Mouse (Mus musculus) fat pad, adult 2 months (tissue): ENCODE measurements around the gene Nf1.
"Not testable (repeated sequence)": the region's sequence is repeated elsewhere in the genome, so short reads cannot be mapped to it uniquely, and the experiment has no call there.

ENCODE experiments used
- DNase-seq: peaks from one replicate; pipeline ENCODE4 v3.0.0-alpha.2; 2011; ENCODE audit warnings: low read depth, low spot score; ENCODE audit errors: extremely low read depth

Gene Nf1

DNA sequence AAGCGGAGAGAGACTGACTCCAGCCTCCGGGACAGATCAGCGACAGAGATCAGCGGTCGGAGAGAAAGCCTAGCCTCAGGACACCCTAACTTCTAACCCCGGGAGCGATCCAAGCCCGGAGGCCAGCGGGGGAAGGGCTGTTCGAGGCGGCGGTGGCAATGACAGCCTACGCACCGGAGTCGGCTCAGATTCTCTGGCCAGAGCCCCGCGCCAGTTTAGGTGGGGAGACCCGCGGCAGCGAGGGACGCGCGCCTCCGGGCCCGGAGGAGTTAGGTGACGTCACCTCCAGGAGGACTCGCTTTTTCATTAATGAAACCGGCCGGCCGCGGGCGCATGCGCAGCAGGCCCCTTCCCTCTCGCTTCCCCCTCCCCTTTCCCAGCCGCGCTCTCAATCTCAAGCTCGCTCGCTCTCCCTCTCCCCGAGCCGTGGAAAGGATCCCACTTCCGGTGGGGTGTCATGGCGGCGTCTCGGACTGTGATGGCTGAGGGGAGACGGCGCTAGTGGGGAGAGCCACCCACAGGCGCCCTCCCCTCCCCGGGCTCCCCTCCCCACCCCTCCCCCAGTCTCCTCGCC, at the start of gene Nf1:
Gene Nf1, plus strand, starts transcription at position 460 of the 574 bp plus-strand sequence.
- no peak for DNase-seq

DNA sequence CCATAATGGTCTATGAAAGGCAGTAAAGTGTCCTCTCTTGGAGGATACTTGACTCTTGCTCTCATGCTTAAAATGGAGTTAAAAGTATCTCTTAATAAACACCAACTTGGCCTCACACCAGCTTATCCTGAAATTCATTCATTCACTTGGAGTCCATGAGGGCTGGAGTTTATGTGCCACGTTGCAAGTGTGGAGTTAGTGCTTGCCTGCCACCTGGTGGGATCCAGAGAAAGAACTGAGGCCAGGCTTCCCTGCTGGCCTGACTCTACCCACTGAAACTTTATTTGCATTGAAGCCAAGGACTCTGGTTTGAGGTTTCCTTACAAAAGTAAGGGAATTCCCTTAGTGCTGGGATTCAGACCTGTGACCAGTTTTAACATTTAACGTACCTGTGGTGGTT, 49.0 kb upstream of the Nf1 start:
- DNase-seq = no peak

GRCm38 (mm10) chr11:79291651-79292050, 47.8 kb upstream of the Nf1 start:
- DNase-seq = no peak

GRCm38 (mm10) chr11:79292130-79292529, 47.4 kb upstream of the Nf1 start:
- no peak for DNase-seq

DNA sequence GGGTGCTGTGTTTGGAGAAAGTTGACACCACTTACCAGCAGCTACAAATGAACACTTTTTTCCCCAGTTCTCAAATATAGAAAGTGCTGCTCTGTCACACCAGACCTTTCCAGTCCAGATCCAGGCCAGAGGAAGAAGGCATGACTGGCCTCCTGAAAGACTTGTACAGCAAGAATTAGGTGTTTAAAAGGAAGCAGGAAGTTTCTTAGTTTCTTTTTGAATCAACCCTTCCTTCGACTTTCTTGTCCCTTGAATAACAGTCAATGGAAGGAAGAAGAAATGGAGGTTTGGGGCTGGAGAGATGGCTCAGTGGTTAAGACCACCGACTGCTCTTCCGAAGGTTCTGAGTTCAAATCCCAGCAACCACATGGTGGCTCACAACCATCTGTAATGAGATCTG, 46.5 kb upstream of the Nf1 start:
- no peak for DNase-seq

DNA sequence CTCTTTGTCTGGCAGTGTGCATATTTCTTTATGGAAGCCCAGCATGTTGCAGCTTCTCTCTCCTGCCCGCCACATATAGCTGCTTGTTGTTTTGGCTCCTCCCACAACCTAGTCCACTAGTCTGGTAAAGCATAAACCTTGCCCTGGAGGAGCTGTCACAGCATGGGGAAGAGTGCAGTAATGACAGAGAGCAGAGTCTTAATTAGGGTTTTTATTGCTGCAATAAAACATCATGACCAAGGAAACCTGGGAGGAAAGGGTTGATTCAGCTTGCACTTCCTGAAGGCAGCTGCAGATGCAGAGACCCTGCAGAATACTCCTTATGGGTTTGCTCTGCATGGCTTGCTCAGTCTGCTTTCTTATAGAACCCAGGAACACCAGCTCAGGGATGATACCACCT, 45.5 kb upstream of the Nf1 start:
- no peak for DNase-seq

DNA sequence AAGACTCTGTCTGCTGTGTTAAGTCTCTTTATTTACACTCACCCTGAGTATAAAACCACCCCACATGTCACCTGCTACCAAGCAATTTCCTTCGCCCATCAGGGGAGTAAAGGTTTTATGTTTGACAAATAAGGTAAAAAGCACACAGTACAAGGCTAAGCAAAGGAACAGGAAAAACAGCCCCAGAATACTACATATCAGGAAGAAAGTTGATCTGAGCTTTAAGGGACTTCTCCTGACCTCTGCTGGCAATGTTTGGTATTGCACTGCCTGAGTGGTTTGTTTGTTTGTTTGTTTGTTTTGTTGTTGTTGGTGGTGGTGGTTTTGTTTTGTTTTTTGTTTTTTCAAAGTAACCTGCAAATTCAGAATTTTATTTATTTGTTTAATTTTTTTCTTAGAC, 43.3 kb upstream of the Nf1 start:
- no peak for DNase-seq

- no peak for DNase-seq
Observed at GRCm38 (mm10) chr11:79296856-79297491, 42.5 kb upstream of the Nf1 start, which contains the start of gene Gm9964. Gene Gm9964, minus strand, starts transcription at chr11:79296906.

- DNase-seq = no peak
Observed at GRCm38 (mm10) chr11:79299719-79300431, 39.6 kb upstream of the Nf1 start.

DNA sequence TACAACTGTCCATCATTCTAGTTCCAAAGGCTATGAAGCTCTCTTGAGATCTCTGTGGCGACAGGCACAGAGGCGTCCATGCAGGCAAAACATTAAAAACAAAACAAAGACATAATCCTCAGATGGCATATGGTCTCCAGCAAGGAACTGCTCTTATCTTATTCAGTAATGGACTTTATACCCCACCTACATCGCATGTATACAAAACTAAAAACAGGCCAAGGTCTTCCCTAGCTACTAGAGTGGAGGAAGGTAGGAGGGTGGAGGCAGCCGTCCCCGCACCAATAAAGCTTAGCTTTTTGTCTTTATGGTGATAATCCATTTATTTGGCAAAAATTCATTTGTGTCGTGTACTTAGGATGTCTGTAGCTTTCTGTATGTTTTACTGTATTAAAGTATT, 36.4 kb upstream of the Nf1 start:
- no peak for DNase-seq

DNA sequence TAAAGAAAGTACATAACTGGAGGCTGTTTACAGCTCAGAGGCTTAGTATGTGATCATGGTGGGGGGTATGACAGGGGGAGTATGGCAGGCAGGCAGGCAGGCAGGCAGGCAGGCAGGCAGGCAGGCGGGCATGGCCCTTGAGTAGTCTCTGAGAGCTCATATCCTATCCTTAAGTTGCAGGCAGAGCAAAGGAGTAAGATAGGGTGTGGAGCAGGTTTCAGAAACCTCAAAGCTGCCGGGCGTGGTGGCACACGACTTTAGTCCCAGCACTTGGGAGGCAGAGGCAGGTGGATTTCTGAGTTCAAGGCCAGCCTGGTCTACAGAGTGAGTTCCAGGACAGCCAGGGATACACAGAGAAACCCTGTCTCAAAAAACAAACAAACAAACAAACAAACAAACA, 35.2 kb upstream of the Nf1 start:
- not testable (repeated sequence) for DNase-seq

DNA sequence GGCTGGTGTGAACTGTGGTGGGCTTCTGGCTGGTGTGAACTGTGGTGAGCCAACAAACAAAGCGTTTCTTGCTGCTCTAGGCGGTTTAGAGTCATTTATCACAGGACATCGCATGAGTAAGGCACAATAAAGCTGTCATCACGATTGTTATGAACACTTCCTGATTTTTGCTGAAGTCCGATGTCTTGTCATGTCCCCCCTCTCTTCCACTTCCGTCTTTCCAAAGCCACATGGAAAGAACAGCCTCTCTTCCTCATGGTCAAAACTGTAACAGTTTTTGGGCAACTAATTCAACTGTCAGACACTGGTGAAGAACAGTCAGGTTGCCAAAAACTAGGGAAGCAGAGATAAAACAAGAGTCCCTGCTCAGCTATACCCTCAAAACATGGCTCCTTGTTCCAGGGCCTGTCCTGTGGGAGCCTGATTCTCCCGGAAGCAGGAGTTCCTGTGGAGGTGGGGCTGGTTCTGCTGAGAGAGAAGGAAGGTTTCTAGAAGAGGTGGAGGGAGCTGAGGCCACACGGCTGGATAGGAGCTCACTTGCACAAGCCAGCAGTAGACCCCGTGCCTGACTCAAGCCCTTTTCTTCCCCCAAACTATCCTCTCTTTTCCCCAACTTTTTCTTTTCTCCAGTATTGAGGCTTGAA, 33.7 kb upstream of the Nf1 start:
- no peak for DNase-seq

GRCm38 (mm10) chr11:79306510-79306909, 33.0 kb upstream of the Nf1 start:
- DNase-seq = no peak

DNA sequence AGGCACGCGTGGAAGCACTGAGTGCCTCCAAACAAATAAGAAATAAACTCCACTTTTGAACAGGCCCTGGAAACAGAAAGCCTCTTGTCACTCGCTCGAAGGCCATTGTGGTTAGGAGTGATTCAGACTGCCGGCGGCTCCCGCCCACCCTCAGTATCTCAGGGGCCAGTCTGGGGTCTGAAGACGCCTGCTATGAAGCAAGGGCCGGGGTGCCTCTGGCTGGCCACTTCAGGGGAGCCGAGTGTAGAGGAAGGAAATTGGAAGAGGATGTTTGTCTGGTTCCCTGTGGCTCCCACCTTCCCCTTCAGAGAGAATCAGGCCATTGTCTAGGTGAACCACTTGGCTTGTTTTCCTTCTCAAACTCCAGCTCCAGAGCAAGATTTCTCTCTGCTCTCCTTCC, 32.5 kb upstream of the Nf1 start:
- no peak for DNase-seq

GRCm38 (mm10) chr11:79307560-79308200, 31.8 kb upstream of the Nf1 start:
- no peak for DNase-seq

DNA sequence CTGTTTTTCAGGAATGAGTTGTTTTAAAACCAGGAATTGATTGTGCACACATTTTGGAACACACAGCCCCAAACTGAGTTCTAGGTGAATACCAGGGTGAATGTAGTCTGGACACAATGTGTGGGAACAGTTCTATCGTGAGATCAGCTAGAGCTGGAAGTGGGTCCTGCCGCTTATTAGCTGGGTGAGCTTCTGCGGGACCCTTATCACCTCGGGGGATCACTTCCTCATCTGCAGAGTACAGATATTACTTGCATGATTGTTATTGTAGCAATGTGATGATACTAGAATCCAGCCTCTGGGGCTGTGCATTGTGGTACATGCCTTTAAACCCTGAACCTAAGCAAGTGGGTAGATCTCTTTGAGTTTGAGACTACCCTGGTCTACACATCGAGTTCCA, 29.0 kb upstream of the Nf1 start:
- DNase-seq = no peak

DNA sequence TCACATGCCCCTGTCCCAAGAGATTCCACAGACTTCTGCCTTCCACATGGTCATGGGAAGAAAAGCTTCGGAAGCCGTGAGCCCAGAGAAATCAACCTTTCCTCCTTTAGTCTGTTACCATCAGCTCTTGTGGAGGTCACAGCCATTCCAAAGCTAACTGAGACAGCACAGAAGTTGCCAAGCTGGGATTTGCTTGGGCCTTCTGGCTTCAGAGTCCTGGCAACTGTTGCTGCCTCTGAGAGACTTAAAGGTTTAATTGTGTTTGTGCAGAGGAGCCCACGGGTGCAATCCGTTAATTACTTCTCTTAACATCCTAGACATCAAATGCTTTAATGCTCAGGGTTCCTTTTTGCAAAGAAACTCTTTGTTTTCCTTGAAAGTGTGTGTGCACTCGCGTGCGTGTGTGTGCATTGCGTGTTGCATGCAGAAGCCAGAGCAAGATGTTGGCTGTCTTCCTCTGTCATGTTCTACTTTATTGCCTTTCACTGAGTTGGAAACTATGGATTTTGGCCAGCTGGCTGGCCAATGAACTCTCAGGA, 22.6 kb upstream of the Nf1 start:
- peak; percentile 51 for DNase-seq

DNA sequence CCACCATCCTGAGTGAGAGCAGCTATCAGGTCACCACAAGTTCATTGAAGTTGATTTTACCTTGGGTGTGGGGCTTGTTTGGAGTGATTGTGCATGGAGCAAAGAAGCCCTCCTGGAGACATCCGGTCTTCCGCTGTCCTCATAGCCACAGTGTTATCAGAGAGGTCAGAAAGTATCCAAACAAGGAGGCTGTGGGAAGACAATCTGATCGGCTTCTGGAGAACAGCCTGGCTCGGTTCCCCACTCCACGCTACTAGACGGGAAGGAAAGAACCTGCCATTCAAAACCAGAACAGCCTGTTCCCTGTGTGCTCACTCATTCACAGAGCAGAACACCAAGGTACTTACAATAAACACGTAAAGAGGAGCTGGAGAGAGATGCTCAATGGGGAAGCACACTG, 19.7 kb upstream of the Nf1 start:
- DNase-seq = no peak

DNA sequence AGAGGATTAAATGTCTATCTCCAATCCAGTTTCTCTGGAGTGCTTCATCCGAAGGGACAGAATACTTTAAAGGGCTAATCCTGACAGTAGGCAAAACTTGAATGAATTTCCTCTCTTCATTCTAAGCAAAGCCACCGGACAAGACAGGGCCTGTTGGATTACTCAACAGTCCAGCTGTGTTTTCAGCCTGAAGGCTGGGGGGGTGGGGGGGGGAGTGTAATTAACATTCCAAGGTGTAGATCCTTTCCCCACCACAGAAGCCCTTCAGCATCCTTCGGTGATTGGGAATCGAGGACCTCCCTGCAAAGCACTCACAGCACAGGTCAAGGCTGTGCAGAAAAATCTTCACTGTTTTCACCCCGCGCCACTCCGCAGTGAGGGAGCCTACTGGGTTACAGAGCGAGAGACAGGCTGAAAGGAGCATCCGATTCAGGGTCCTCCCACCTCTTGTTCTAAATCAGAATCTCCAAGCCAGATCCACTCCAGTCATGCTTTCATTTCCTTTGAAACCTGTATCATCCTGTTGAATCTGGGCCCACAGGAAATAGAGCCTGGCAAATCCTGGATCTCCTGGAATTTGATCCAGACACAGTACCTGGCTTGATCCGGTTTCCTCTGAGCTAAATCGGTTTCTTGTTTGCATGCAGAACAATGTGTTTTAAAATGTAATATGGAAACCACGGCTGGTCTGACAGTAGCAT, 15.4 kb upstream of the Nf1 start:
- no peak for DNase-seq

DNA sequence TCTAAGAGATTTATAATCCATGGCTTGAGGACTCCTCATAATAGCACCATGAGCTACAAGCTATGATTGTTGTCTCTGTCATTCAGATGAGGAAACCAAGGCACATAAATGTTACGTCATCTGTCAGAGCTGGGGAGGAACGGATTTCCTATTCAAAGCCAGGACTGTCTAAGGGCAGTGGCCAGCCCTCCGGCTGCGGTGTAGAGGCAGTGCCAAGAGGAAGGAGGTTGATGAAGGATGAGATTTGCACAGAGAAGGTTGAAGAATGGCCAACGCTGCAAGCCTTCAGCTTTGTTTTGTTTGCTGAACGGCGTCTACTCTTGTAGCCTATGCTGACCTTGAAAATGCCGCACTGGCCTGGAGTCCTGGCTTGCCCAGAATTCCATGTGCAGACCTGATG, 13.8 kb upstream of the Nf1 start:
- DNase-seq = no peak

DNA sequence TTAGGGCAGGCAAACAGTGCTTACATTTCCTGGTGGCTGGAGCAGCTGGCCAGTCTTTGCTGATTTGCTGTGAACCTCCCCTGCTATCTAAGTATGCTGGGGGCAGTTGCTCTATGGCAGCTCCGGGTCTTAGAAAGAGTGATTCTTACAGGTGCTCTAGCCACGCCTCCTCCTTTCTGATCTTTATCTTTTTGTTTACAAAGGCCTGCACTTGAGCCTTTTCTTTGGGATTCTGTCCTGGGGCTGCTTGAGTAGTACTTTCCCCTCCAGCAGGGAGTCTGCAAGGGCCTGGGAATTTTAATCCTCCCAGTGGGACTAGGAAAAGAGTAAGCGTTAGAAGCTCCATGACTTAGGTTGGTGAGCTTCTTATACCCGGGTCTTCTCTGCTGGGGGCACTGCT, 12.4 kb upstream of the Nf1 start:
- no peak for DNase-seq
